Mouse (Mus musculus) CH12.LX (cell line): ENCODE data around the gene Nbea. TPM values are rescaled to one million over a fixed set of nuclear protein-coding genes. Genes with fewer than 3 reads are reported as not detected.

Source experiments
- DNase-seq: peaks from one replicate; pipeline ENCODE4 v3.0.0-alpha.2; 2013; ENCODE audit errors: extremely low read depth
- H3K27ac ChIP-seq: 2 replicates; pipeline ENCODE4 v1.5.1; 2012; ENCODE audit warnings: low read depth, mild to moderate bottlenecking, control low read depth, moderate library complexity; ENCODE audit not compliant: insufficient read depth
- H3K27me3 ChIP-seq: replicated peaks from 2 replicates; pipeline ENCODE3; 2012; ENCODE audit warnings: inconsistent platforms
- H3K36me3 ChIP-seq, 2 experiments: replicated peaks in 1 of 2; 2 replicates each; pipeline versions ENCODE3 to v1.6.1; 2012; ENCODE audit warnings: inconsistent platforms in 1 of 2, low read length in 1 of 2, mild to moderate bottlenecking in 1 of 2, mixed read lengths in 1 of 2, moderate library complexity in 1 of 2; ENCODE audit not compliant: control insufficient read depth in 1 of 2, insufficient read depth in 1 of 2
- H3K4me1 ChIP-seq, 2 experiments: 2 replicates each; pipeline ENCODE4 v1.6.1; 2012; ENCODE audit warnings: inconsistent platforms in 1 of 2, moderate library complexity in 1 of 2; ENCODE audit not compliant: insufficient read depth in 2 of 2, control insufficient read depth in 1 of 2
- H3K4me2 ChIP-seq: 2 replicates; pipeline ENCODE4 v1.6.1; 2012; ENCODE audit warnings: low read depth, mild to moderate bottlenecking, control low read depth; ENCODE audit not compliant: poor library complexity, insufficient read depth, severe bottlenecking
- H3K4me3 ChIP-seq, 3 experiments: fragments of 150-350 bp in 1 of 3; sonication (generic) in 1 of 3; replicated peaks in 1 of 3; 2 replicates each; pipeline versions ENCODE3 to v1.5.1; 2011 to 2012; ENCODE audit warnings: low read depth in 2 of 3, low read length in 2 of 3, mild to moderate bottlenecking in 2 of 3, moderate library complexity in 2 of 3, control low read depth in 1 of 3, improper control_type of control experiment in 1 of 3, inconsistent platforms in 1 of 3, mixed read lengths in 1 of 3; ENCODE audit not compliant: poor library complexity in 1 of 3
- H3K79me2 ChIP-seq: replicated peaks from 2 replicates; pipeline ENCODE4 v1.6.1; 2012; ENCODE audit warnings: mild to moderate bottlenecking, moderate library complexity; ENCODE audit not compliant: control insufficient read depth, poor library complexity, insufficient read depth, severe bottlenecking; ENCODE audit errors: extremely low read depth
- H3K9ac ChIP-seq: 2 replicates; pipeline ENCODE4 v1.6.1; 2012; ENCODE audit warnings: low read depth, mild to moderate bottlenecking, control low read depth, moderate library complexity; ENCODE audit not compliant: insufficient read depth
- H3K9me3 ChIP-seq: replicated peaks from 2 replicates; pipeline ENCODE3; 2012; ENCODE audit warnings: low read length, inconsistent platforms, mixed read lengths
- BHLHE40 ChIP-seq: IDR thresholded peaks from 2 replicates; pipeline ENCODE4 v1.6.1; 2011; ENCODE audit warnings: mild to moderate bottlenecking, low read depth, low read length, improper control_type of control experiment
- CHD1 ChIP-seq: IDR thresholded peaks from 2 replicates; pipeline ENCODE4 v1.6.1; 2012; ENCODE audit warnings: low read depth, low read length, improper control_type of control experiment, inconsistent platforms
- CHD2 ChIP-seq: IDR thresholded peaks from 2 replicates; pipeline ENCODE4 v1.6.1; 2011; ENCODE audit warnings: low read length, improper control_type of control experiment
- CTCF ChIP-seq, 2 experiments: IDR thresholded peaks in 1 of 2; conservative IDR thresholded peaks in 1 of 2; 2 replicates each; pipeline ENCODE4 v1.5.1; 2011 to 2012; ENCODE audit warnings: low read depth in 2 of 2, low read length in 2 of 2, improper control_type of control experiment in 1 of 2, inconsistent platforms in 1 of 2, mild to moderate bottlenecking in 1 of 2, moderate library complexity in 1 of 2
- ELF1 ChIP-seq: IDR thresholded peaks from 2 replicates; pipeline ENCODE4 v1.6.1; 2014; ENCODE audit warnings: low read depth, mild to moderate bottlenecking, inconsistent platforms, low read length, improper control_type of control experiment
- EP300 ChIP-seq: IDR thresholded peaks from 2 replicates; pipeline ENCODE4 v1.6.1; 2011; ENCODE audit warnings: low read length, improper control_type of control experiment
- ETS1 ChIP-seq: conservative IDR thresholded peaks from 2 replicates; pipeline ENCODE4 v1.6.1; 2012; ENCODE audit warnings: low read depth, mild to moderate bottlenecking, inconsistent platforms, low read length, improper control_type of control experiment, moderate library complexity
- GABPA ChIP-seq: IDR thresholded peaks from 2 replicates; pipeline ENCODE4 v1.6.1; 2012; ENCODE audit warnings: low read depth, low read length, improper control_type of control experiment, inconsistent platforms; ENCODE audit not compliant: insufficient replicate concordance
- HCFC1 ChIP-seq: IDR thresholded peaks from 2 replicates; pipeline ENCODE4 v1.6.1; 2012; ENCODE audit warnings: low read depth, mild to moderate bottlenecking, inconsistent platforms, low read length, improper control_type of control experiment
- JUND ChIP-seq: conservative IDR thresholded peaks from 2 replicates; pipeline ENCODE4 v1.6.1; 2011; ENCODE audit warnings: low read depth, low read length, improper control_type of control experiment
- MAFK ChIP-seq: IDR thresholded peaks from 2 replicates; pipeline ENCODE4 v1.6.1; 2011; ENCODE audit warnings: low read length, improper control_type of control experiment; ENCODE audit not compliant: insufficient replicate concordance
- MAX ChIP-seq: IDR thresholded peaks from 2 replicates; pipeline ENCODE4 v1.6.1; 2011; ENCODE audit warnings: low read length, improper control_type of control experiment
- MAZ ChIP-seq: IDR thresholded peaks from 2 replicates; pipeline ENCODE4 v1.6.1; 2012; ENCODE audit warnings: low read depth, mild to moderate bottlenecking, inconsistent platforms, low read length, improper control_type of control experiment, moderate library complexity
- MYC ChIP-seq: IDR thresholded peaks from 2 replicates; pipeline ENCODE4 v1.6.1; 2011; ENCODE audit warnings: low read depth, mild to moderate bottlenecking, improper control_type of control experiment, low read length
- NELFE ChIP-seq: IDR thresholded peaks from 2 replicates; pipeline ENCODE4 v1.6.1; 2011; ENCODE audit warnings: low read depth, low read length, improper control_type of control experiment
- NRF1 ChIP-seq: IDR thresholded peaks from 2 replicates; pipeline ENCODE4 v1.6.1; 2014; ENCODE audit warnings: low read depth, mild to moderate bottlenecking, inconsistent platforms, low read length, improper control_type of control experiment, moderate library complexity
- PAX5 ChIP-seq: IDR thresholded peaks from 2 replicates; pipeline ENCODE4 v1.6.1; 2012; ENCODE audit warnings: low read length, inconsistent platforms, mixed read lengths
- POLR2AphosphoS2 ChIP-seq: IDR thresholded peaks from 2 replicates; pipeline ENCODE4 v1.6.1; 2011; ENCODE audit warnings: low read depth, low read length, improper control_type of control experiment
- RAD21 ChIP-seq: IDR thresholded peaks from 2 replicates; pipeline ENCODE4 v1.6.1; 2011; ENCODE audit warnings: low read depth, mild to moderate bottlenecking, low read length, improper control_type of control experiment, moderate library complexity
- RCOR1 ChIP-seq: conservative IDR thresholded peaks from 2 replicates; pipeline ENCODE4 v1.6.1; 2012; ENCODE audit warnings: low read depth, mild to moderate bottlenecking, inconsistent platforms, low read length, improper control_type of control experiment
- SMC3 ChIP-seq: IDR thresholded peaks from 2 replicates; pipeline ENCODE4 v1.6.1; 2011; ENCODE audit warnings: low read depth, low read length, improper control_type of control experiment
- TCF12 ChIP-seq: IDR thresholded peaks from 2 replicates; pipeline ENCODE4 v1.6.1; 2014; ENCODE audit warnings: low read depth, mild to moderate bottlenecking, inconsistent platforms, low read length, improper control_type of control experiment
- USF1 ChIP-seq: IDR thresholded peaks from 2 replicates; pipeline ENCODE4 v1.6.1; 2014; ENCODE audit warnings: low read depth, mild to moderate bottlenecking, inconsistent platforms, low read length, improper control_type of control experiment
- USF2 ChIP-seq: conservative IDR thresholded peaks from 2 replicates; pipeline ENCODE4 v1.6.1; 2011; ENCODE audit warnings: low read depth, low read length, improper control_type of control experiment
- ZKSCAN1 ChIP-seq: IDR thresholded peaks from 2 replicates; pipeline ENCODE4 v1.6.1; 2012; ENCODE audit warnings: low read depth, inconsistent platforms, low read length, improper control_type of control experiment, borderline replicate concordance
- dilution Hi-C: fragments of 300-500 bp; cut with MboI; formaldehyde crosslinking; loops from 2 replicates; pipeline ENCODE4 v1.14.3; 2020; ENCODE audit warnings: low sequenced_read_pairs; ENCODE audit not compliant: extremely low pct_unique_long_range_greater_than_20kb, extremely low pct_ligation_motif_present
- in situ Hi-C: fragments of 300-500 bp; cut with MboI; formaldehyde crosslinking; loops from 3 replicates; pipeline ENCODE4 v1.14.3; 2019; ENCODE audit warnings: low sequenced_read_pairs, low pct_ligation_motif_present, low pct_unique_long_range_greater_than_20kb, mixed read lengths
- polyA plus RNA-seq: library from polyadenylated mRNA; unstranded; fragments of >175 nt; gene quantifications from 2 replicates; pipeline ENCODE4 v1.2.1, GENCODE M21; 2012; ENCODE audit warnings: low read depth; ENCODE audit not compliant: insufficient read length
- total RNA-seq, 2 experiments: library from RNA; depleted of rRNA; stranded (reverse); fragments of 300-350 nt in 1 of 2; fragments of >200 nt in 1 of 2; gene quantifications; 2 replicates each; pipeline ENCODE4 v1.2.3; 2012 to 2014

Gene Nbea
- total and polyA plus RNA-seq, 3 experiments, result 0.04 TPM; not detected in 2

- in situ Hi-C loops, result no loop called here
- Histone ChIP-seq H3K27ac (no peak overlapping the region), H3K27me3 (no peaks in the 10 kb centered on the region), H3K79me2 (no peaks in the 10 kb centered on the region), H3K4me1 (no peaks in the 10 kb centered on the region), H3K4me3 (no peak overlapping the region), H3K9me3 (peaks cover 66% of the 10 kb centered on the region), H3K36me3 (no peaks in the 10 kb centered on the region), H3K4me2 (no peak overlapping the region), H3K9ac (no peak overlapping the region)
- dilution Hi-C loops, result no loop called here
- no peak for DNase-seq
- TF ChIP-seq JUND (no peak), RCOR1 (no peak), USF1 (no peak), CHD1 (no peak), GABPA (no peak), HCFC1 (no peak), MAX (no peak), SMC3 (no peak), RAD21 (no peak), POLR2AphosphoS2 (no peak), USF2 (no peak), PAX5 (no peak), CHD2 (no peak), TCF12 (no peak), MAFK (no peak), BHLHE40 (no peak), ELF1 (no peak), NELFE (no peak)
Observed at GRCm38 (mm10) chr3:55637660-55638059, 545.8 kb downstream of the Nbea start.

DNA sequence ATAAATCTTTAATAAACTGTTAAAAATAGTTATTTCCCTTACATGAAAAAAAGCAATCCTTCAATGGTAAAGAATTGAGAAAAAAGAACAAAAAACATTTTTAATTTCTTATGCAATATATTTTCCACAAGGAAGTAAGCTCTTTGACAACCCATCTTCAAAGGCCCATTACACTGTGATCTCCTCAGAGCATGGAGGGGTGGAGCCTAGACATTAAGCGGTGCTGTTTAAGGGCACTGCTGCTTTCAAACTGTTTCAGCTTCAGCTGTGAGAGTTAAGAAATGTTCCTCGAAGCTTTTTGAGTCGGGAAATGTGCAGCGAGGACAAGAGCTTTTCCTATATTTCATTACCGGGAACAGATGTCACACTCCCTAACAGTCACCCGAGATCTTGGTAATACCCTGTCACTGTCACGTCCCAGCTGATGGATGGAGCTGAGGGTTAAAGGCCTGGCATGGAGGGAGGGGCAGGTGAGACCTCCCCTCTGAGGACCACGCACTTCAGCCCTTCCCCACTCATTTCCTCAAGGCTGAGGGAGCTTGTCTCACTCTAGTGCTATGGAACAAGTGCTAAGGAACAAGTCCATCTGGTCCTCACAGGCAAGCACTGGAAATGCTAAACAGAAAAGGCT is 547.8 kb downstream of the Nbea start:
- dilution Hi-C loops (no loop called here), in situ Hi-C loops (no loop called here)
- DNase-seq, result no peak
- H3K9me3 ChIP-seq, result peaks cover 64% of the 10 kb centered on the region
- H3K4me3 ChIP-seq, result no peak overlapping the region
- no peak overlapping the region for H3K27ac ChIP-seq
- H3K4me2 ChIP-seq, result no peak overlapping the region
- H3K4me1 ChIP-seq, result no peaks in the 10 kb centered on the region
- no peak for TF ChIP-seq CTCF (conservative IDR thresholded peaks at IDR 0.05 in 1 of 2, IDR thresholded peaks at IDR 0.05 in 1 of 2; ENCODE audit: low read depth in 2 of 2, low read length in 2 of 2)
- TF ChIP-seq ZKSCAN1, result no peak
- TF ChIP-seq EP300, result no peak
- no peak for TF ChIP-seq JUND
- TF ChIP-seq MAZ, result no peak
- no peak for TF ChIP-seq USF1
- TF ChIP-seq NRF1, result no peak
- TF ChIP-seq MAFK, result no peak
- TF ChIP-seq ELF1, result no peak
- no peak for TF ChIP-seq MYC
- TF ChIP-seq POLR2AphosphoS2, result no peak
- TF ChIP-seq GABPA, result no peak
- TF ChIP-seq RAD21, result no peak
- no peak for TF ChIP-seq ETS1
- no peaks in the 10 kb centered on the region for H3K79me2 ChIP-seq
- no peaks in the 10 kb centered on the region for H3K36me3 ChIP-seq
- H3K9ac ChIP-seq, result no peak overlapping the region
- no peaks in the 10 kb centered on the region for H3K27me3 ChIP-seq
